Mouse (Mus musculus) lung, embryonic 16.5 days (tissue): Measurements from ENCODE around the gene Dlx4. TPM values are rescaled to one million over a fixed set of nuclear protein-coding genes. Genes with fewer than 3 reads are reported as not detected.
A peak's percentile ranks its signal among the peaks of the same experiment; 100 is the strongest.

Source experiments
- ATAC-seq: fragments of 200-750 bp; cut with Nextera tagmentation; 2 replicates; pipeline ENCODE4 v1.8.0; 2017; ENCODE audit warnings: low read depth, mild to moderate bottlenecking, moderate library complexity
- H3K27ac ChIP-seq: fragments of 300-500 bp; sonication (generic); 2 replicates; pipeline ENCODE4 v1.5.1; 2014; ENCODE audit warnings: mild to moderate bottlenecking, control low read depth, low read length
- H3K27me3 ChIP-seq: fragments of 300-500 bp; sonication (generic); 2 replicates; pipeline ENCODE4 v1.6.1; 2014; ENCODE audit warnings: low read depth, low read length, mixed read lengths; ENCODE audit not compliant: control insufficient read depth, insufficient read depth
- H3K36me3 ChIP-seq: fragments of 300-500 bp; sonication (generic); 2 replicates; pipeline ENCODE4 v1.6.1; 2014; ENCODE audit warnings: low read length; ENCODE audit not compliant: control insufficient read depth, insufficient read depth
- H3K4me1 ChIP-seq: fragments of 300-500 bp; sonication (generic); replicated peaks from 2 replicates; pipeline ENCODE4 v1.6.1; 2014; ENCODE audit warnings: low read length, mixed read lengths; ENCODE audit not compliant: control insufficient read depth, insufficient read depth
- H3K4me2 ChIP-seq: fragments of 300-500 bp; sonication (generic); 2 replicates; pipeline ENCODE4 v1.6.1; 2014; ENCODE audit warnings: low read depth, low read length, control low read depth
- H3K4me3 ChIP-seq: fragments of 300-500 bp; sonication (generic); 2 replicates; pipeline ENCODE4 v1.5.1; 2014; ENCODE audit warnings: mild to moderate bottlenecking, low read length, control low read depth
- H3K9ac ChIP-seq: fragments of 300-500 bp; sonication (generic); 2 replicates; pipeline ENCODE4 v1.6.1; 2014; ENCODE audit warnings: low read length, control low read depth
- H3K9me3 ChIP-seq: fragments of 300-500 bp; sonication (generic); 2 replicates; pipeline ENCODE4 v1.6.1; 2016; ENCODE audit warnings: low read length; ENCODE audit not compliant: control insufficient read depth
- WGBS: fragments of 180-500 bp; shearing (Covaris S2); extraction: QIAGEN DNeasy Blood & Tissue Kit; methylation state at CpG from one replicate; pipeline ENCODE4 v1.1.7; 2014; 5-methylcytosine and 5-hydroxymethylcytosine counted together
- polyA plus RNA-seq: library from polyadenylated mRNA; unstranded; fragments of >200 nt; fragmentation: Nextera tagmentation; extraction: Ambion mirVana; gene quantifications from 2 replicates; pipeline ENCODE4 v1.2.1, GENCODE M21; 2015

The Dlx4 gene
- polyA plus RNA-seq, 1 experiment from 2014 or later = 1.3 TPM

DNA sequence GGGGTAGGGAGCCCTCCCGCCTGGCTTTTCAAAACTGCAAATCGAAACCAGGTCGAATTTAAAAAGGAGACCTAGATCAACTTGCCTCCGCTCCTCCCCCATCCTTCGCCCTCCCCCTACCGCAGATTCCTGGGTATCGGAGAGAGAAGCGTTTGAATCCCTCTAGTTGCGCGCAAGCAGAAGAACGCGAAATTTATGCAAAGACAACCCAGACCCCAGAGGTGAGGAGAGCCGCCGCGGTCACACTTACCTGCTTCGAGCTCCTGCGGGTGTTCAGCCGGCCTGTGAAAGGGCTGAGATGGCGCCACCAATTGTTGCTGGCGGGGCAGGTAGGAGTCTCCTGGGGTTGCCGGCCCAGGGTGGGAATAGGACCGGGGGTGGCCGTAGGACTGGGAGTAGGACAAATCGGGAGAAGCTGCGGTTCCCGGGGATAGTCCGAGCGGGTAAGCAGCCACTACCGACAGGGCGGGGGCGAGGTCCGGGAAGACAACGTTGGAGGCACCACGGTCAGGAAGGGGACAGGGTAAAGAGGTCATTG is 1.0 kb downstream of the Dlx4 start:
- H3K27me3 ChIP-seq = peaks cover 92% of the 10 kb centered on the region
- H3K9me3 ChIP-seq = no peaks in the 10 kb centered on the region
- ATAC-seq = 0 out of 2 replicates have a peak, but pooled peaks have one; percentile 24
- H3K4me2 ChIP-seq = peak overlapping the region; percentile 85
- peaks cover 23% of the 10 kb centered on the region for H3K4me1 ChIP-seq
- peak overlapping the region; percentile 47 for H3K4me3 ChIP-seq
- no peaks in the 10 kb centered on the region for H3K36me3 ChIP-seq
- H3K9ac ChIP-seq = no peak overlapping the region
- 1% methylated on average over 34 of the region's 34 CpGs for WGBS
- no peak overlapping the region for H3K27ac ChIP-seq

DNA sequence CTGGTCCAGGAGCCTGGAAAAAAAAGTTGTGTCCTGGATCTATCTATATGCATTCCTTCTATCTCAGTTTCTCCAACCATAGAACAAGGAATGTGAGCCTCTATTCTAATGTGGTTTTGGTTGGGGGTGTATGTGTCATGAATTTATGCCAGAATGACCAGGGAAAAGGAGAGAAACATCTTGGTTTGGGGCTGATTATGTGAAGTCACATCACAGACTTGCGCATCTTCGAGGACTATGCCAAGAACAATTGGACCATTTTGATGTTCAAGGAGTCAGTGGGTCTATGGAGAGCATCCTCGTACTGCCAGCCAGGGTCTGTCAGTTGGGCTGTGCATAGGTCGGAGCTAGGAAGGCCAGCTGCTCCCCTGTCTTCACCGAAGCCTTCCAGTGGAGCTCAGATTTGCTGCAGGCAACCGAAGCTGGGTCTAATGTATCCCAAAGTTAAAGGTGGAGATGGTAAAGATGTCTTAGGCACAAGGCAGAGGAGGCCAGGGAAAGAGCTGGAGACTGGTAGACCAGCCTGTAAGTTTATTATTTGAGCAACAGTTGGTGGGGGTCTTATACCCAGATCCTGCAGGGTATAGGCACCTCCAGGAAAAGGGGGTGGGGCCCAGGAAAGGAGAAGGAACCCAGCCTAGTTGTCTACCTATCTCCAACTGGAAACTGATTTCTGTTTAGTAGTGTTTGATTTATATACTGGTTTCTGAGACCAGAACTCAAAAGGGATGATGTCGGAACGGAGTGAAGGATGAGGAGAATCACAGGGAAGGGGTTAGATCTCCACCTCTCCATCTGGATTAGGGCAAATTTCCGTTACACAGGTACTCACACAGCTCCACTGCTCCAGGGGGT is 1.7 kb downstream of the Dlx4 start:
- Histone ChIP-seq H3K4me3 (peak overlapping the region; percentile 47), H3K27ac (no peak overlapping the region), H3K9me3 (no peaks in the 10 kb centered on the region), H3K27me3 (peaks cover 98% of the 10 kb centered on the region), H3K4me1 (peaks cover 22% of the 10 kb centered on the region), H3K36me3 (no peaks in the 10 kb centered on the region), H3K4me2 (peak overlapping the region; percentile 85), H3K9ac (no peak overlapping the region)
- 20% methylated on average over 9 of the region's 9 CpGs for WGBS
- no peak for ATAC-seq

DNA sequence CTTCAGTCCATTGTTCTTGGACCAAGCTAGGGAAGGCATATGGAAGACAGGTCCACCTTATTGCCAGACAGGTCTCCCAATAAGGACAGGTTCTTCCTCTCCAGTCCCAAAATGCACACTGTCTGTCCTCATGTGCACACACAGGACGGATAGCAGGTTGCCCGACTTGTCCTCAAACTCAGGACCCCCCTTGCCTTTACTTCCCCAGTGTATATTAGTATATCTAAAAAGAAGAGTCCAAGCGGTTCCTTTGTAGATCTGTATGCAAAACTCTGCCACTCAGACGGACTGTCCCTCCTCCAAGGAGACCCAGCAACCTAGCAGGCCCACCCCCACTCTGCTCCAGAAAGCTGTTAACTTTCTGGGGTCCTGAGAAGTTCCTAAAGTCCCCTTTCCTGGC is 2.4 kb downstream of the Dlx4 start:
- 9% methylated on average over 4 of the region's 4 CpGs for WGBS

DNA sequence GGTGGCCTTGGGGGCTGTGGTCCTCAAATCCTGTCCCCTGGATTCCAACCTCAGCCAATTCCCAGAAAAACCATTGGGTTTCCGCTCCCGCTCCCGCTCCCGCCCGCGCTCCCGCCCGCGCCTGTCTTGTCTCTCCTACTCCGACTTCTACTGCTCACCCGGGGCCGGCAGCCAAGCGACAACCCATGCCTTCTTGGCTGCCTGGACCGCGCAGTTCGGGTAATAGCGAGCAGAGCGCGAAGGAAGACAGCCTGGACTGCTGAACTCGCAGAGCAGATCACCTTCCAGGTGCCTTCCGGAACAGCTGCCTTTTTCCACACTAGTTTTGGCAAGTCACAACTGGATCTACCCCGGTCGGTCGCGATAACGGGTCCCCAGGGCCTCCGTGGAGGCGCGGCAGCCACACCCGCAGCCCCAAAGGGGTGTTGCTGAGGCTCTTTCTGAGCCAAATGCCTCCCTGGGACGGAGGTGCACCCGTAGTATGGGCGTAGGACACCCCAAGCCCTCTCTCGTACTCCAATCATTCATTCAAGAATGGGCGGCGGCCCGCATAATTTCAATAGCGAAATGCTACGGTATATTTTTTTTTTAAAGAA is 3.0 kb downstream of the Dlx4 start:
- 0 out of 2 replicates have a peak, but pooled peaks have one; percentile 54 for ATAC-seq
- H3K4me2 ChIP-seq = 0 out of 2 replicates have a peak overlapping the region, but pooled peaks have one; percentile 11
- 4% methylated on average over 39 of the region's 39 CpGs for WGBS
- H3K4me1 ChIP-seq = peaks cover 22% of the 10 kb centered on the region
- H3K27ac ChIP-seq = no peak overlapping the region
- no peak overlapping the region for H3K9ac ChIP-seq
- peak overlapping the region; percentile 17 for H3K4me3 ChIP-seq
- H3K9me3 ChIP-seq = no peaks in the 10 kb centered on the region
- H3K36me3 ChIP-seq = no peaks in the 10 kb centered on the region
- peaks cover 98% of the 10 kb centered on the region for H3K27me3 ChIP-seq

More for the DNA sequence above, 2.4 kb downstream of the Dlx4 start:
- Histone ChIP-seq H3K36me3 (no peaks in the 10 kb centered on the region), H3K27ac (no peak overlapping the region), H3K9ac (no peak overlapping the region), H3K4me1 (peaks cover 22% of the 10 kb centered on the region), H3K4me3 (no peak overlapping the region), H3K9me3 (no peaks in the 10 kb centered on the region), H3K27me3 (peaks cover 98% of the 10 kb centered on the region), H3K4me2 (no peak overlapping the region)
- no peak for ATAC-seq

DNA sequence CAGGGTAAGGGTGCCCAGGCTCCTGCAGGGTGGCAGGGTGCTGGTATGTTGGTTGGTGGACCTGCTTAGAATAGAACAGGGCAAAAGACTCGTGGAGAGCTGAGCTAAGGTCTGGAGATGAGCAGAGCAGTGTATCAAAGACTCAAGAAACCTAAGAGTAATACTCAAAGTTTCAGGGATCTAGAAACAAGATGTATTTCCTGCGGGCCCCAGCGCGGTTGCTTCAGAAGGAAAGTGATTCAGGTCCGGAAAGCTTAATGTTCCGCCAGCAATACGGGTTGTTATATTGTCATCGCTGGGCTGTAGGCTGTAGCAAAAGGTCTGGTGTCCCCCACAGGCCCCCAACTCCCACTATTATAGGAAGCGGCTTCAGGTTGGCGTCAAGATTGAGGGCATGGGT is 3.8 kb downstream of the Dlx4 start:
- Histone ChIP-seq H3K27ac (no peak overlapping the region), H3K4me1 (peaks cover 22% of the 10 kb centered on the region), H3K36me3 (no peaks in the 10 kb centered on the region), H3K27me3 (peaks cover 97% of the 10 kb centered on the region), H3K4me2 (no peak overlapping the region), H3K9ac (no peak overlapping the region), H3K9me3 (no peaks in the 10 kb centered on the region), H3K4me3 (no peak overlapping the region)
- ATAC-seq = no peak
- WGBS = 12% methylated on average over 10 of the region's 10 CpGs

DNA sequence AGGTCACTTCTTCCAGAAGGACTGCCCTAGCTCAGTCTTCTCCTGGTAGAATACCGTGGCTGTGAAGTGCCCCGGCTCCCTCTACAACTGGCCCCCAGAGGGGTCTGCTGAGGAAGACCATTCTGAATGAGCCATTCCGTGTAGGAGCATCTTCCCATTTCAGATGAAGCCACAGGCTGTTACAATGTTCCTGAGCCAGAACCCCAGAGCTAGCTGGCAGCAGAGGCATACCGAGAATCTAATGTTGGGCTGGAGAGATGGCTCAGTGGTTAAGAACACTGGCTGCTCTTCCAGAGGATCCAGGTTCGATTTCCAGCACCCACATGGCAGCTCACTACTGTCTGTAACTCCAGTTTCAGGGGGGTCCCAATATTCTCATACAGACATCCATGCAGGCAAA is 6.2 kb downstream of the Dlx4 start:
- Histone ChIP-seq H3K27ac (no peak overlapping the region), H3K4me1 (peaks cover 8% of the 10 kb centered on the region; the same call in 1 of the 2 replicates), H3K4me2 (no peak overlapping the region), H3K9ac (no peak overlapping the region), H3K36me3 (no peaks in the 10 kb centered on the region), H3K27me3 (peaks cover 80% of the 10 kb centered on the region), H3K9me3 (no peaks in the 10 kb centered on the region), H3K4me3 (no peak overlapping the region)
- no peak for ATAC-seq
- WGBS = 59% methylated on average over 5 of the region's 5 CpGs

DNA sequence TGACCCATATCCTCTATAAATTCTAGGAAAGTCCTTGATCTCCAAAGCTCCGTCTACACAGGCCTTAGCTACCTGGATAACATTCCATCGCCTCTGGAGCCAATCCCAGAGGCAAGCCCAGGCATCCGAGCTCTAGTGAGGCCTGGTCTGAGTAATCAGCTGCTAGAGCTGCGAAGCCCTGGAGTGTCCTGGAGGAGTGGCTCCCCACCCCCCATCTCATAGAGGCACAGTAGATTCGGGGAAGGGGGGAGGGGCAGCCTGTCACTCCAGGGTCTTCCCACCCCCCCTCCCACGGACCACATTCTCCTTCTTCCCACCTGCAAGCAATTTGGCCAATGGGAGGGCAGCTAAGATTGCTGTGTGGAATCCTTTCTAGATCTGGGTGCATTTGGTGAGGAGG is 8.8 kb downstream of the Dlx4 start:
- WGBS = 20% methylated on average over 6 of the region's 6 CpGs
- H3K27me3 ChIP-seq = peaks cover 54% of the 10 kb centered on the region
- no peak for ATAC-seq

DNA sequence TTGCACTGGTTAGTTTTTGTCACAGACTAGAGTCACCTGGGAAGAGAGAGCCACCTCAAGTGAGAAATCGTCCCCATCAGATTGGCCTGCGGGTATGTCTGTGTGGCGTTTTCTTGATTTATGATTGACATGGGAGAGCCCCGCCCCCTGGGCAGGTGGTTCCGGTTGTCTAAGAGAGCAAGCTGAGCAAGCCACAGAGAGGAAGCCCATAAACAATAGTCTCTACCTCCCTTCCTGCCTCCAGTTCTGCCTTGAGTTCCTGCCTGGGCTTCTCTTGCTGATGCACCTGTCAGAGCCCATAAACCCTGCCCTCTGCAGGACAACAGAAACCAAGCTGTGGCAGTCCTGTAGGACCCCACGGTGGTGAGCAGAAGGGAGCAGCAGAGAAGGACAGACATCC is 12.7 kb downstream of the Dlx4 start:
- Histone ChIP-seq H3K4me3 (no peak overlapping the region), H3K9ac (no peak overlapping the region), H3K27ac (no peak overlapping the region), H3K4me1 (no peaks in the 10 kb centered on the region; the same call in 1 of the 2 replicates), H3K9me3 (no peaks in the 10 kb centered on the region), H3K4me2 (no peak overlapping the region), H3K27me3 (peaks cover 16% of the 10 kb centered on the region), H3K36me3 (no peaks in the 10 kb centered on the region)
- 65% methylated on average over 6 of the region's 6 CpGs for WGBS
- no peak for ATAC-seq

More for the DNA sequence above, 8.8 kb downstream of the Dlx4 start:
- Histone ChIP-seq H3K4me1 (no peaks in the 10 kb centered on the region), H3K4me2 (no peak overlapping the region), H3K36me3 (no peaks in the 10 kb centered on the region), H3K4me3 (no peak overlapping the region), H3K27ac (no peak overlapping the region), H3K9ac (no peak overlapping the region), H3K9me3 (no peaks in the 10 kb centered on the region)

DNA sequence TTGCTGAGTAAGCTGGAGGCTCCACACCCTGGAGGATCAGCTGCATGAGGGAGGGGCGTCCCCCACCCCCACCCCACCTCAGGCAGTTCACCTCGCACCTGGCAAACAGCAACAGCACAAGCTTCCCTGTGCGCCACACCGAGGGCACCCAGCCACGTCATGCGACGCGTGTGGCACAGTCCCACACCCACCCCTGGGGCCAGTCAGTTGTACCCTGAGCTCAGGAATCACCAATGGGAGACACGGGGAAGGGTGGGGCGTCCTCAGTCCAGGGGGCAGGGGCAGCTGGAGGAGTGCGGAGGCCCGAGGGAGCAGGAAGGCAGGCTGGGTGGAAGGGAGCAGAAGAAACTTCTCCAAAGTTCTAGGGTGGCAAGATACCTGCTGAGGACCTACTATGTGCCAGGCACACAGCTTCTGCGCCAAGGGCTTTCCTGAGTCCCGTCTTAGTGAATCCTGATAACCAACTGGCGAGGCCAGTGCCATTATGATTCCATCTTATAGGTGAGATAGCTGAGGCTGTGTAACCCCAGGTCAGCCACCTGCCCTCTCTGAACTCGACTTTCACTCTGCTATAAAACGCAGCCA is 15.3 kb downstream of the Dlx4 start:
- H3K27ac ChIP-seq = peak overlapping the region; percentile 12; the same call in 1 of the 2 replicates
- H3K36me3 ChIP-seq = no peaks in the 10 kb centered on the region
- no peaks in the 10 kb centered on the region for H3K9me3 ChIP-seq
- peaks cover 10% of the 10 kb centered on the region for H3K4me1 ChIP-seq
- WGBS = 52% methylated on average over 17 of the region's 17 CpGs
- no peak overlapping the region for H3K9ac ChIP-seq
- H3K27me3 ChIP-seq = no peaks in the 10 kb centered on the region; the same call in 1 of the 2 replicates
- ATAC-seq = peak; percentile 72
- H3K4me3 ChIP-seq = no peak overlapping the region
- no peak overlapping the region for H3K4me2 ChIP-seq
